Mouse (Mus musculus): ENCODE measurements around the gene Ccdc171.
"Not testable (repeated sequence)": the region's sequence is repeated elsewhere in the genome, so short reads cannot be mapped to it uniquely, and the experiment has no call there.

DNA sequence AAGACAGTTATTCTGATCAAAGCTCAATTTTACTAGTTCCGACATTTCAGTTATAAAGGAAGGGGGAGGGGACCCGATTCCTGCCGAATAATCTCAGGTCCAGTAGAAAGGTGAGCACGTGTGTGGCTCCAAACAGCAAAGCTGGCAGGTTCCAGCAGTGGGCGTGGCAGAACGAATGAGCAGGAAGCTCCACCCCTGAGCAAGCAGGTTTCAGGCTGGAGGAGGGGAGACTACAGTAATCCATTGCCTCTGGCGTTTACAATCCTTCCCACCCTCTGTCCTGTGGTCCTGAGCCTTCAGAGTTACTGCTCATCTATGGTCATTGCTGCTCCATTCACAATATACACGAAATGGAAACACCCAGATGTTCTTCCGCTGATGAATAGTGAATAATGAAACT lies 42.8 kb downstream of the Ccdc171 start:
- not testable (repeated sequence) for TF ChIP-seq CTCF (IDR thresholded peaks at IDR 0.05; ENCODE audit: low read depth); EP300 (optimal IDR thresholded peaks at IDR 0.05)
